Mouse (Mus musculus): ENCODE results near the gene Tmem235.

GRCm38 (mm10) chr11:117879676-117880075, 19.1 kb downstream of the Tmem235 start:
- TF ChIP-seq POLR2A (IDR thresholded peaks at IDR 0.05; ENCODE audit: insufficient read depth, low read length) (no peak), EP300 (IDR thresholded peaks at IDR 0.05; ENCODE audit: insufficient read depth, low read depth, low read length) (peak; percentile 67; the same call in 1 of the 2 replicates)

Data from ES-Bruce4 (cell line).